Mouse (Mus musculus) testis, adult 2 months (tissue): ENCODE measurements around the gene Kif1bp. TPM values are rescaled to one million over a fixed set of nuclear protein-coding genes. Genes with fewer than 3 reads are reported as not detected.

Source experiments
- H3K27ac ChIP-seq: fragments of 200-500 bp; 2 replicates; pipeline ENCODE4 v1.5.1; 2012; ENCODE audit warnings: low read depth, low read length; ENCODE audit not compliant: control insufficient read depth, insufficient read depth
- H3K27me3 ChIP-seq: fragments of 200-500 bp; 2 replicates; pipeline ENCODE4 v1.6.1; 2012; ENCODE audit warnings: mild to moderate bottlenecking, low read length, moderate library complexity; ENCODE audit not compliant: control insufficient read depth, insufficient read depth
- H3K36me3 ChIP-seq: fragments of 200-500 bp; 2 replicates; pipeline ENCODE4 v1.6.1; 2012; ENCODE audit warnings: mild to moderate bottlenecking, low read length; ENCODE audit not compliant: control insufficient read depth, insufficient read depth
- H3K4me1 ChIP-seq: fragments of 200-500 bp; 2 replicates; pipeline ENCODE4 v1.6.1; 2012; ENCODE audit warnings: low read length; ENCODE audit not compliant: control insufficient read depth, insufficient read depth
- H3K4me3 ChIP-seq: fragments of 200-500 bp; 2 replicates; pipeline ENCODE4 v1.5.1; 2012; ENCODE audit warnings: low read depth, mild to moderate bottlenecking, low read length, moderate library complexity, mixed read lengths; ENCODE audit not compliant: control insufficient read depth
- CTCF ChIP-seq: fragments of 200-500 bp; IDR thresholded peaks from 2 replicates; pipeline ENCODE4 v1.5.1; 2012; ENCODE audit warnings: low read depth, mild to moderate bottlenecking, inconsistent platforms, low read length, moderate library complexity; ENCODE audit not compliant: control insufficient read depth, insufficient read depth, insufficient replicate concordance
- POLR2A ChIP-seq: fragments of 200-500 bp; IDR thresholded peaks from 2 replicates; pipeline ENCODE4 v1.6.1; 2012; ENCODE audit warnings: low read depth, mild to moderate bottlenecking, inconsistent platforms, low read length, moderate library complexity; ENCODE audit not compliant: control insufficient read depth
- polyA plus RNA-seq: library from polyadenylated mRNA; depleted of rRNA; stranded (reverse); fragments of >200 nt; gene quantifications from 2 replicates; pipeline ENCODE4 v1.2.3, GENCODE M21; 2012

The Kif1bp gene
- polyA plus RNA-seq, 1 experiment, result 41.7 TPM

- TF ChIP-seq POLR2A (no peak), CTCF (no peak)
- no peak within 1 kb of the TSS for H3K4me3 ChIP-seq
- peaks cover 3% of the 10 kb centered on the region; the same call in 1 of the 2 replicates for H3K4me1 ChIP-seq
- H3K36me3 ChIP-seq, result no peaks in the 10 kb centered on the region
- H3K27ac ChIP-seq, result no peak within 1 kb of the TSS
- no peaks in the 10 kb centered on the region for H3K27me3 ChIP-seq
Observed at GRCm38 (mm10) chr10:62527351-62527750, 50.9 kb downstream of the Kif1bp start, which contains the start of gene Srgn. Srgn (minus strand) TSS chr10:62527451.

- no peaks in the 10 kb centered on the region for H3K36me3 ChIP-seq
- no peak overlapping the region for H3K4me3 ChIP-seq
- H3K4me1 ChIP-seq, result no peaks in the 10 kb centered on the region
- TF ChIP-seq POLR2A, result no peak
- TF ChIP-seq CTCF, result no peak
- no peaks in the 10 kb centered on the region for H3K27me3 ChIP-seq
- no peak overlapping the region for H3K27ac ChIP-seq
Observed at GRCm38 (mm10) chr10:62522346-62522950, 55.8 kb downstream of the Kif1bp start.

GRCm38 (mm10) chr10:62521763-62522162 lies 56.5 kb downstream of the Kif1bp start:
- no peaks in the 10 kb centered on the region for H3K36me3 ChIP-seq

GRCm38 (mm10) chr10:62520911-62521310 lies 57.3 kb downstream of the Kif1bp start:
- no peak for TF ChIP-seq CTCF
- TF ChIP-seq POLR2A, result no peak
- H3K4me1 ChIP-seq, result no peaks in the 10 kb centered on the region

More at GRCm38 (mm10) chr10:62521763-62522162, 56.5 kb downstream of the Kif1bp start:
- H3K4me1 ChIP-seq, result no peaks in the 10 kb centered on the region
- no peaks in the 10 kb centered on the region for H3K27me3 ChIP-seq
- TF ChIP-seq POLR2A (no peak), CTCF (no peak)
- H3K27ac ChIP-seq, result no peak overlapping the region
- H3K4me3 ChIP-seq, result no peak overlapping the region

GRCm38 (mm10) chr10:62517511-62517910 lies 60.7 kb downstream of the Kif1bp start:
- H3K27ac ChIP-seq, result no peak overlapping the region
- H3K27me3 ChIP-seq, result no peaks in the 10 kb centered on the region
- no peaks in the 10 kb centered on the region for H3K4me1 ChIP-seq
- TF ChIP-seq POLR2A (no peak), CTCF (no peak)
- no peaks in the 10 kb centered on the region for H3K36me3 ChIP-seq
- no peak overlapping the region for H3K4me3 ChIP-seq

More at GRCm38 (mm10) chr10:62520911-62521310, 57.3 kb downstream of the Kif1bp start:
- no peaks in the 10 kb centered on the region for H3K27me3 ChIP-seq
- no peak overlapping the region for H3K4me3 ChIP-seq
- no peak overlapping the region for H3K27ac ChIP-seq
- no peaks in the 10 kb centered on the region for H3K36me3 ChIP-seq

- Histone ChIP-seq H3K36me3 (no peaks in the 10 kb centered on the region), H3K27me3 (no peaks in the 10 kb centered on the region)
- no peak for TF ChIP-seq POLR2A
- TF ChIP-seq CTCF, result no peak
Observed at GRCm38 (mm10) chr10:62512855-62513254, 65.4 kb downstream of the Kif1bp start.

GRCm38 (mm10) chr10:62511528-62511927 lies 66.7 kb downstream of the Kif1bp start:
- Histone ChIP-seq H3K27me3 (no peaks in the 10 kb centered on the region), H3K36me3 (no peaks in the 10 kb centered on the region), H3K4me1 (peaks cover 15% of the 10 kb centered on the region), H3K27ac (no peak overlapping the region), H3K4me3 (peak overlapping the region; percentile 53)
- TF ChIP-seq POLR2A, result no peak
- TF ChIP-seq CTCF, result no peak

More at GRCm38 (mm10) chr10:62512855-62513254, 65.4 kb downstream of the Kif1bp start:
- Histone ChIP-seq H3K27ac (no peak overlapping the region; the same call in 1 of the 2 replicates), H3K4me3 (peak overlapping the region; percentile 84), H3K4me1 (peaks cover 12% of the 10 kb centered on the region)
